Mouse (Mus musculus): Measurements from ENCODE around the gene Bhlhe40. TPM values are rescaled to one million over a fixed set of nuclear protein-coding genes. Genes with fewer than 3 reads are reported as not detected.
A peak's percentile ranks its signal among the peaks of the same experiment; 100 is the strongest.

The Bhlhe40 gene
- polyA plus RNA-seq, 1 experiment from 2014 or later: 6.5 TPM

DNA sequence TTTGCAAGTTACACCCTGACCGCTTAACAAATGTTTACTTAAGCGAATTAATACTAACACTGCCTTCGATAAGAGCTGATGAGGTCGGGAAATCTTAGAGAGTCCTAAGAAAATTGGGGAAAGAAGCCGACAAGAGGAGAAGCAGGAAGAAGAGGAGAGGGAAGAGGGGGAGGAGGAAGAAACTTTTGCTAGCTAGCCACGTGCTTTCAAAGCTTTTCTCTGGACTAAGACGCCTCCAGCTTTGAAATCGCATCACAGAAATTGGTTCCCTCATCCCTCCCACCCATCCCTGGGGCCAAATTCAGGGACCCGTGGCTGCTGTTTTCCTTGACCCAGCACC is 48.7 kb downstream of the Bhlhe40 start:
- peak overlapping the region; percentile 54 for H3K9ac ChIP-seq (replicated peaks; ENCODE audit: low read depth, low read length)
- no peaks in the 10 kb centered on the region for H3K9me3 ChIP-seq (ENCODE audit: control insufficient read depth, low read length)
- WGBS: 18% methylated on average over 9 of the region's 9 CpGs
- no peak for ATAC-seq
- no peak overlapping the region for H3K27ac ChIP-seq (ENCODE audit: low read length)
- H3K36me3 ChIP-seq (ENCODE audit: control insufficient read depth, insufficient read depth): no peaks in the 10 kb centered on the region
- H3K4me1 ChIP-seq (replicated peaks; ENCODE audit: control insufficient read depth, insufficient read depth, low read length): peaks cover 11% of the 10 kb centered on the region
- H3K27me3 ChIP-seq (replicated peaks; ENCODE audit: control insufficient read depth, insufficient read depth, low read length): no peaks in the 10 kb centered on the region
- peak overlapping the region; percentile 75 for H3K4me2 ChIP-seq (ENCODE audit: low read length)
- H3K4me3 ChIP-seq (replicated peaks; ENCODE audit: low read length): peak overlapping the region; percentile 46

DNA sequence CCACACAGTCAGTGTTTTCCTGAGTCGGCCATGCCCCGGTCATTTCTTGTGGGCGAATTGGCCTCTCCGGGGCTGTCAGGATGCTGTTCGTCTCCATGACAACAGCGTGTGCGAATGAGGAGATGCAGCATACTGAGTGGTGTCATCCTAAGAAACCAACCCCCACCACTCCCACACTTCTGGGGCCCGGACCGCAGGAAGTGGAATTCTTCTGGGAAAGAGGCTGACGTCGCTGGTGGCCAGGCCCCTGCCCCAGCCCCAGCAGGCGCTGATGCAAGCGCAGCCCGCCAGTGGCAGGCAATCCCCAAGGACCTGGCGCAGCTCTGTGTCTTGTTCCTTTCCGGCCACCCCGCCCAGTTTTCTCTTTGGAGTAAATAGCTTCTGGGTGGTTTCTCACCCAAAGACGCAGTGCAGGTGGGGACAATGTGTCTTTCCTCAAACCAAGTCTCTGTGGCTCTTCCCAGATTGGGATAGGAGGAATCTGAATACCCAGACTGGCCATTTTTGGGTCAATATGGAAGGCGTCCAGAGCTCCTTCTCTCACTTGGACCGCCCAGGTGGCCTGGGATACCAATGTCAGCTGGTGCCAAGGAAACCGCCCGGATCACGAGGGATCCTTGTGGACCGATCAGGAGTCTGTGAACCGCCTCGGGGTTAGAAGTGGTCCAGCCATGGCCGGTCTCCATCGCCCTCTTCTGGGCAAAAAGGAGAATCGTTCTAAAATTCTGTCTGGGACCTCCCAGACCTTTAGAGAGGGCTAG is 49.2 kb downstream of the Bhlhe40 start:
- Histone ChIP-seq H3K4me2 (ENCODE audit: low read length) (peak overlapping the region; percentile 75), H3K4me1 (replicated peaks; ENCODE audit: control insufficient read depth, insufficient read depth, low read length) (peaks cover 11% of the 10 kb centered on the region), H3K27me3 (replicated peaks; ENCODE audit: control insufficient read depth, insufficient read depth, low read length) (no peaks in the 10 kb centered on the region), H3K27ac (ENCODE audit: low read length) (no peak overlapping the region), H3K9me3 (ENCODE audit: control insufficient read depth, low read length) (no peaks in the 10 kb centered on the region), H3K36me3 (ENCODE audit: control insufficient read depth, insufficient read depth) (no peaks in the 10 kb centered on the region), H3K4me3 (replicated peaks; ENCODE audit: low read length) (peak overlapping the region; percentile 46), H3K9ac (replicated peaks; ENCODE audit: low read depth, low read length) (peak overlapping the region; percentile 54)
- peak; percentile 92 for ATAC-seq
- under 1% methylated on average over 29 of the region's 29 CpGs for WGBS

DNA sequence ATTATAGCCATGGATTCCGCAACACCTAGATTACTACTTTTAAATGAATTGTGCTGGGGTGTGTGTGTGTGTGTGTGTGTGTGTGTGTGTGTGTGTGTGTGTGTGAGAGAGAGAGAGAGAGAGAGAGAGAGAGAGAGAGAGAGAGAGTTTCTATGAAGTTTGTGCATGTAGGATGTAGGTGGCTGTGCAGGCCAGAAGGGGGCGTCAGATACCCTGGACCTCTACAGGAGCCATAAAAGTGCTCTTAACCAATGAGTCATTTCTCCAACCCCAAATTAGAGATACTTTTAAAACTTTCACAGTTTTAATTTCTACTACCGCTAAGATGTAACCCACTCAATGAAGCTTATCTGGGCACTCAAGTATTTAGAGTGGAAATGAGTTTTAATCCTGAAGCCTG is 50.2 kb downstream of the Bhlhe40 start:
- H3K27ac ChIP-seq (ENCODE audit: low read length): no peak overlapping the region

DNA sequence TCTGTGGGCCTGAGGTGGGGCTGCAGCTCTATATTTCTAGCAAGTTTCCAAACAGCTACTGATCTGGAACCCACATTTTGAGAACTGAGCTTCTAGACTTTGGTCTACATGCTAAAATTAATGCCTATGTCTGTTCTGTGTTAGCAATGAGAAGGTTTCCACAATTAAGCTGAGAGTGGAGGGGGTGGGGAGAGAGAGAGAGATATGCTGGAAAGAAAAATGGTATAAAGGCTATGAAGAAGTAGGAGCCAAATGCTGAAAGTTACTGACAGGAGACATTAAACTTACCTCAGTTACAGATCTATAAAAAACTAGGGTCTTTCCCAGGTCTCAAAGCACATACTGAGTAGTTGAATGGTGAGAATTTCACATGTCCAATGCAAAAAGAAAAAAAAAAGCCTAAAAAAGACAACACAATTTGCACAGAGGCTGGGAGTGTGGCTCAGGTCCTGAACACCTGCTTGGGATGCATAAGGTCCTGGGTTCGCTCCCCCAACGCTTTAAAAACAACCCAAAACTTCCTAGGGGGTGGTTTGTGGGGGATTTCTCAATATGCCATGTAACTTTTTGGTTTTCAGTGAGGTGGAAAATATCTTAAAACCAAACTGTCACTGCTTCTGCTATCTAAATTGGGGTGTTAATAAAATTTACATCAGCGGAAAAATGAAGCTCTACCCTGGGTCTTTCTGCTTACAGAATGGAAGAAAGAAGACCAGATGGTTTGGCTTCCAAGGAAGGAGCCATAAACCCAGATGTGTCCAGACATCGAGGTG is 50.9 kb downstream of the Bhlhe40 start:
- Histone ChIP-seq H3K4me3 (replicated peaks; ENCODE audit: low read length) (no peak overlapping the region), H3K4me1 (replicated peaks; ENCODE audit: control insufficient read depth, insufficient read depth, low read length) (peaks cover 11% of the 10 kb centered on the region), H3K9me3 (ENCODE audit: control insufficient read depth, low read length) (no peaks in the 10 kb centered on the region), H3K27me3 (replicated peaks; ENCODE audit: control insufficient read depth, insufficient read depth, low read length) (no peaks in the 10 kb centered on the region), H3K27ac (ENCODE audit: low read length) (no peak overlapping the region), H3K9ac (replicated peaks; ENCODE audit: low read depth, low read length) (no peak overlapping the region), H3K36me3 (ENCODE audit: control insufficient read depth, insufficient read depth) (no peaks in the 10 kb centered on the region), H3K4me2 (ENCODE audit: low read length) (no peak overlapping the region)
- ATAC-seq: no peak
- WGBS: 77% methylated on average over 4 of the region's 4 CpGs

More for the DNA sequence above, 50.2 kb downstream of the Bhlhe40 start:
- Histone ChIP-seq H3K4me2 (ENCODE audit: low read length) (no peak overlapping the region), H3K36me3 (ENCODE audit: control insufficient read depth, insufficient read depth) (no peaks in the 10 kb centered on the region), H3K9ac (replicated peaks; ENCODE audit: low read depth, low read length) (no peak overlapping the region), H3K27me3 (replicated peaks; ENCODE audit: control insufficient read depth, insufficient read depth, low read length) (no peaks in the 10 kb centered on the region), H3K4me3 (replicated peaks; ENCODE audit: low read length) (no peak overlapping the region), H3K9me3 (ENCODE audit: control insufficient read depth, low read length) (no peaks in the 10 kb centered on the region), H3K4me1 (replicated peaks; ENCODE audit: control insufficient read depth, insufficient read depth, low read length) (peaks cover 11% of the 10 kb centered on the region)
- no peak for ATAC-seq
- WGBS: 68% methylated on average over 3 of the region's 3 CpGs

DNA sequence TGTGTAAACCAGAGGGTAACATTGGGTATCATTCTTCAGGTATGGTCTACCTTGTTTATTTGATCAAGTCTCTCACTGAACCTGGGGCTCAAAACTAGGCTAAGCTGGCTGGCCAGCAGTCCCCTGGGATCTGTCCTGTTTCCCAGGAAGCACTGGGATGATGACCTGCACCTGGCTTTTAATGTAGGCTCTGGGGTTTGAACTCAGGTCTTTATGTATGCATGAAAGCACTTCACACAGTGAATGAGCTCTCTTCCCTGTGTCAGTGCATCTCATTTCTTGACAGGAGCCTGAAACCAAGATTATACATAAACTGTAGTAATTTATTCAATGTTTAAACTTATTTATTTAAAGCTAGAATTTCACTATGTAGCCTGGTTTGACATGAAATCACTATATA is 51.7 kb downstream of the Bhlhe40 start:
- Histone ChIP-seq H3K27me3 (replicated peaks; ENCODE audit: control insufficient read depth, insufficient read depth, low read length) (no peaks in the 10 kb centered on the region), H3K36me3 (ENCODE audit: control insufficient read depth, insufficient read depth) (no peaks in the 10 kb centered on the region), H3K9me3 (ENCODE audit: control insufficient read depth, low read length) (no peaks in the 10 kb centered on the region), H3K27ac (ENCODE audit: low read length) (no peak overlapping the region), H3K4me3 (replicated peaks; ENCODE audit: low read length) (no peak overlapping the region), H3K4me1 (replicated peaks; ENCODE audit: control insufficient read depth, insufficient read depth, low read length) (peaks cover 11% of the 10 kb centered on the region), H3K4me2 (ENCODE audit: low read length) (no peak overlapping the region), H3K9ac (replicated peaks; ENCODE audit: low read depth, low read length) (no peak overlapping the region)
- ATAC-seq: no peak

DNA sequence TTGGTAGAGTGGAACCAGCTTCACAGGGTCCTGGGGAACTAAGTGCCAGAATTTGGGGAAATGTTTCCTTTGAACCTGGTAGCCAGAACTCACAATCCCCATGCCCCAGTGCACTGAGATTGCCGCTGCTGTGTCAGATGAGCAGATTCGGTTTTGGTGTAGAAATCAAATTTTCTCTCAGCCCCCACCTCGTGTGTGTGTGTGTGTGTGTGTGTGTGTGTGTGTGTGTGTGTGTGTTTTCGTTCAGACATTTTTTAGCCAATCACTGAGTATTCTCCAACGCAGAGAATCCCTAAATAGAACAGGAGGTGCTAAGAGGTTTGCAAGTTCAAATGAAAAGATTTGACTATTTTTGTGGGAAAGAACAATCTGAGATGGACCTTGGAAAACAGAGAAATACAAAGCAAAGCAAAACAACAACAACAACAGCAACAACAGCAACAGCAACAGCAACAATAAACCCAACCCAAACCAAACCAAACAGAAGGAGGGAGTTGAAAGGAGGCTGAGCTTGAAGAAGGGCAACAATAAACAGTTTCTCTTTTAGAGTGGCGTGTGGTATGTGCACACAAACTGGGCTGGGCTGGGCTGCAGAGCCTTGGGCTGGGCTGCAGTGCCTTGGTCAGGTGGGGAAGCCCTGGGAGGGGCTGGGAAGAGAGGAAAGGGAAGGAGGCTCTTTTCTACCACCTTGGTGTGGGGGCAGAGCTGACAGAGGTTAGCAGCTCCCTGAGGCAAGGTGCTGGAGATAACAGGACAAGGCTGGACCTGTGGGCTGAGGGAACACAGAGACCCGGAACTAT is 52.9 kb downstream of the Bhlhe40 start:
- Histone ChIP-seq H3K4me2 (ENCODE audit: low read length) (no peak overlapping the region), H3K36me3 (ENCODE audit: control insufficient read depth, insufficient read depth) (no peaks in the 10 kb centered on the region), H3K27ac (ENCODE audit: low read length) (no peak overlapping the region), H3K4me1 (replicated peaks; ENCODE audit: control insufficient read depth, insufficient read depth, low read length) (peaks cover 11% of the 10 kb centered on the region), H3K27me3 (replicated peaks; ENCODE audit: control insufficient read depth, insufficient read depth, low read length) (no peaks in the 10 kb centered on the region), H3K4me3 (replicated peaks; ENCODE audit: low read length) (no peak overlapping the region), H3K9me3 (ENCODE audit: control insufficient read depth, low read length) (no peaks in the 10 kb centered on the region), H3K9ac (replicated peaks; ENCODE audit: low read depth, low read length) (no peak overlapping the region)
- ATAC-seq: no peak
- WGBS: 71% methylated on average over 7 of the region's 7 CpGs

Other genes starting within 250 kb of the Bhlhe40 start
- 104 and 110 TPM in 2 replicates for gene Arl8b, start 122.5 kb downstream of the Bhlhe40 start, polyA plus RNA-seq (2015; fragmentation: Nextera tagmentation; extraction: Ambion mirVana)
- gene Edem1, start 168.0 kb downstream of the Bhlhe40 start, polyA plus RNA-seq (2015; fragmentation: Nextera tagmentation; extraction: Ambion mirVana): 6.8 and 7.3 TPM in 2 replicates

Data from forebrain, embryonic 16.5 days (tissue).